Mouse (Mus musculus): ENCODE results near the gene Mfsd10. TPM values are rescaled to one million over a fixed set of nuclear protein-coding genes. Genes with fewer than 3 reads are reported as not detected.

Gene Mfsd10
- 86.9 and 108 TPM in 2 replicates for polyA plus RNA-seq (2015; fragmentation: Nextera tagmentation; extraction: Ambion mirVana)

GRCm38 (mm10) chr5:34636481-34637287, at the start of gene Mfsd10:
TSS of gene Mfsd10 (minus strand) at chr5:34637212.
- ATAC-seq (replicated peaks; ENCODE audit: low FRiP score, low read depth): peak; percentile 87
- Histone ChIP-seq H3K9me3 (replicated peaks; ENCODE audit: low read length) (no peaks in the 10 kb centered on the region), H3K36me3 (ENCODE audit: insufficient read depth, low read length) (peaks cover 52% of the 10 kb centered on the region), H3K4me3 (replicated peaks; ENCODE audit: low read depth, low read length) (peak within 1 kb of the TSS; percentile 50), H3K27me3 (ENCODE audit: insufficient read depth, low read length) (no peaks in the 10 kb centered on the region), H3K4me2 (ENCODE audit: low read length) (peak within 1 kb of the TSS; percentile 75), H3K27ac (peak within 1 kb of the TSS; percentile 83), H3K9ac (ENCODE audit: low read depth, low read length) (peak within 1 kb of the TSS; percentile 62), H3K4me1 (replicated peaks; ENCODE audit: insufficient read depth, low read length) (peaks cover 14% of the 10 kb centered on the region; the same call in 1 of the 2 replicates)
- peak; percentile 91 for DNase-seq (ENCODE audit: low spot score)
- WGBS: under 1% methylated on average over 48 of the region's 48 CpGs
- peak; percentile 55; the same call in 1 of the 2 replicates for TF ChIP-seq CTCF (IDR thresholded peaks at IDR 0.05; ENCODE audit: low read depth)

GRCm38 (mm10) chr5:34670280-34670679, 33.3 kb upstream of the Mfsd10 start:
- peak; percentile 67 for TF ChIP-seq CTCF (IDR thresholded peaks at IDR 0.05; ENCODE audit: low read depth)
- Histone ChIP-seq H3K27ac (no peak overlapping the region), H3K9ac (ENCODE audit: low read depth, low read length) (no peak overlapping the region), H3K4me2 (ENCODE audit: low read length) (no peak overlapping the region), H3K4me3 (replicated peaks; ENCODE audit: low read depth, low read length) (no peak overlapping the region), H3K9me3 (replicated peaks; ENCODE audit: low read length) (no peaks in the 10 kb centered on the region), H3K27me3 (ENCODE audit: insufficient read depth, low read length) (no peaks in the 10 kb centered on the region), H3K36me3 (ENCODE audit: insufficient read depth, low read length) (0 out of 2 replicates have a peak, but pooled peaks cover 1% of the 10 kb centered on the region), H3K4me1 (replicated peaks; ENCODE audit: insufficient read depth, low read length) (no peaks in the 10 kb centered on the region)
- 85% methylated on average over 4 of the region's 4 CpGs for WGBS
- DNase-seq (ENCODE audit: low spot score) (peak; percentile 70), ATAC-seq (replicated peaks; ENCODE audit: low FRiP score, low read depth) (no peak)

- peak; percentile 44 for TF ChIP-seq CTCF (IDR thresholded peaks at IDR 0.05; ENCODE audit: low read depth)
- no peak for DNase-seq (ENCODE audit: low spot score)
- H3K9me3 ChIP-seq (replicated peaks; ENCODE audit: low read length): no peaks in the 10 kb centered on the region
- 0 out of 2 replicates have a peak, but pooled peaks cover 5% of the 10 kb centered on the region for H3K36me3 ChIP-seq (ENCODE audit: insufficient read depth, low read length)
- 80% methylated on average over 2 of the region's 2 CpGs for WGBS
- no peak overlapping the region for H3K4me3 ChIP-seq (replicated peaks; ENCODE audit: low read depth, low read length)
- no peak overlapping the region for H3K4me2 ChIP-seq (ENCODE audit: low read length)
- H3K9ac ChIP-seq (ENCODE audit: low read depth, low read length): no peak overlapping the region
- H3K27me3 ChIP-seq (ENCODE audit: insufficient read depth, low read length): no peaks in the 10 kb centered on the region
- no peak overlapping the region for H3K27ac ChIP-seq
- ATAC-seq (replicated peaks; ENCODE audit: low FRiP score, low read depth): no peak
- H3K4me1 ChIP-seq (replicated peaks; ENCODE audit: insufficient read depth, low read length): no peaks in the 10 kb centered on the region
Measured at GRCm38 (mm10) chr5:34669493-34669892, 32.5 kb upstream of the Mfsd10 start.

- WGBS: 96% methylated on average over 2 of the region's 2 CpGs
- no peaks in the 10 kb centered on the region for H3K27me3 ChIP-seq (ENCODE audit: insufficient read depth, low read length)
Measured at GRCm38 (mm10) chr5:34663231-34663630, 26.2 kb upstream of the Mfsd10 start.

GRCm38 (mm10) chr5:34661909-34662308, 24.9 kb upstream of the Mfsd10 start:
- peaks cover 7% of the 10 kb centered on the region; the same call in 1 of the 2 replicates for H3K4me1 ChIP-seq (replicated peaks; ENCODE audit: insufficient read depth, low read length)
- H3K4me3 ChIP-seq (replicated peaks; ENCODE audit: low read depth, low read length): no peak overlapping the region

More at GRCm38 (mm10) chr5:34663231-34663630, 26.2 kb upstream of the Mfsd10 start:
- Histone ChIP-seq H3K4me3 (replicated peaks; ENCODE audit: low read depth, low read length) (no peak overlapping the region), H3K4me2 (ENCODE audit: low read length) (no peak overlapping the region), H3K4me1 (replicated peaks; ENCODE audit: insufficient read depth, low read length) (peaks cover 7% of the 10 kb centered on the region; the same call in 1 of the 2 replicates), H3K36me3 (ENCODE audit: insufficient read depth, low read length) (0 out of 2 replicates have a peak, but pooled peaks cover 5% of the 10 kb centered on the region), H3K9me3 (replicated peaks; ENCODE audit: low read length) (no peaks in the 10 kb centered on the region), H3K27ac (no peak overlapping the region), H3K9ac (ENCODE audit: low read depth, low read length) (no peak overlapping the region)
- ATAC-seq (replicated peaks; ENCODE audit: low FRiP score, low read depth) (no peak), DNase-seq (ENCODE audit: low spot score) (no peak)
- TF ChIP-seq CTCF (IDR thresholded peaks at IDR 0.05; ENCODE audit: low read depth): no peak

GRCm38 (mm10) chr5:34660591-34661130, 23.6 kb upstream of the Mfsd10 start:
- DNase-seq (ENCODE audit: low spot score) (peak; percentile 40), ATAC-seq (replicated peaks; ENCODE audit: low FRiP score, low read depth) (no peak)
- Histone ChIP-seq H3K4me2 (ENCODE audit: low read length) (peak overlapping the region; percentile 69), H3K9me3 (replicated peaks; ENCODE audit: low read length) (no peaks in the 10 kb centered on the region), H3K4me3 (replicated peaks; ENCODE audit: low read depth, low read length) (peak overlapping the region; percentile 69), H3K27ac (peak overlapping the region; percentile 92), H3K9ac (ENCODE audit: low read depth, low read length) (peak overlapping the region; percentile 69), H3K27me3 (ENCODE audit: insufficient read depth, low read length) (no peaks in the 10 kb centered on the region), H3K4me1 (replicated peaks; ENCODE audit: insufficient read depth, low read length) (peaks cover 7% of the 10 kb centered on the region; the same call in 1 of the 2 replicates), H3K36me3 (ENCODE audit: insufficient read depth, low read length) (peaks cover 16% of the 10 kb centered on the region; the same call in 1 of the 2 replicates)
- 3% methylated on average over 57 of the region's 57 CpGs for WGBS
- TF ChIP-seq CTCF (IDR thresholded peaks at IDR 0.05; ENCODE audit: low read depth): no peak

More at GRCm38 (mm10) chr5:34661909-34662308, 24.9 kb upstream of the Mfsd10 start:
- no peak overlapping the region for H3K4me2 ChIP-seq (ENCODE audit: low read length)
- H3K36me3 ChIP-seq (ENCODE audit: insufficient read depth, low read length): 0 out of 2 replicates have a peak, but pooled peaks cover 7% of the 10 kb centered on the region
- H3K9ac ChIP-seq (ENCODE audit: low read depth, low read length): no peak overlapping the region
- no peak overlapping the region for H3K27ac ChIP-seq
- ATAC-seq (replicated peaks; ENCODE audit: low FRiP score, low read depth) (no peak), DNase-seq (ENCODE audit: low spot score) (no peak)
- TF ChIP-seq CTCF (IDR thresholded peaks at IDR 0.05; ENCODE audit: low read depth): no peak
- H3K9me3 ChIP-seq (replicated peaks; ENCODE audit: low read length): no peaks in the 10 kb centered on the region
- no peaks in the 10 kb centered on the region for H3K27me3 ChIP-seq (ENCODE audit: insufficient read depth, low read length)
- 82% methylated on average over 4 of the region's 4 CpGs for WGBS

All from kidney, postnatal 0 days (tissue).